Mouse (Mus musculus) left cerebral cortex, postnatal 14 days (tissue): ENCODE measurements at regions not wholly inside any gene's neighbourhood (a gene's known extent, or its start where the extent isn't known, plus 50 kb on each side); places are given as distances from the start of the nearest gene placed in this dataset.

ENCODE experiments used
- DNase-seq, 2 experiments: peaks; one replicate each; pipeline ENCODE4 v3.0.0; 2021 to 2022; ENCODE audit warnings: low spot score in 2 of 2, mixed read lengths in 1 of 2
- intact Hi-C: fragments of 180-260 bp; cut with DNase I; formaldehyde crosslinking; loops from one replicate; pipeline ENCODE4 v1.15.1; 2025

GRCm38 (mm10) chr11:90807343-90807742 is 119.2 kb upstream of the Tom1l1 start:
- intact Hi-C loops, result no loop called here
- peak in 1 of 2 experiments; percentile 7 for DNase-seq

GRCm38 (mm10) chr11:90802569-90803363 is 114.6 kb upstream of the Tom1l1 start:
- no peak for DNase-seq
- intact Hi-C loops, result no loop called here

- intact Hi-C loops, result no loop called here
Measured at GRCm38 (mm10) chr11:90797577-90797976, 109.4 kb upstream of the Tom1l1 start.

GRCm38 (mm10) chr11:90783537-90783936 is 95.4 kb upstream of the Tom1l1 start:
- intact Hi-C loops, result no loop called here
- no peak for DNase-seq

More at GRCm38 (mm10) chr11:90797577-90797976, 109.4 kb upstream of the Tom1l1 start:
- no peak for DNase-seq

- intact Hi-C loops, result no loop called here
- DNase-seq, result peak; percentile 33 to 39
Measured at GRCm38 (mm10) chr11:90782975-90783374, 94.8 kb upstream of the Tom1l1 start.

GRCm38 (mm10) chr11:90775752-90776151 is 87.6 kb upstream of the Tom1l1 start:
- DNase-seq, result peak; percentile 5 to 11
- intact Hi-C loops, result no loop called here

- peak in 1 of 2 experiments; percentile 9 for DNase-seq
- intact Hi-C loops, result no loop called here
Measured at GRCm38 (mm10) chr11:90755981-90756380, 67.8 kb upstream of the Tom1l1 start.

GRCm38 (mm10) chr11:90748448-90748847 is 60.3 kb upstream of the Tom1l1 start:
- intact Hi-C loops, result loop anchor here (5.0 kb wide), 1 partner anchor 1404 kb away; no protein-coding TSS in a partner anchor
- DNase-seq, result no peak

- intact Hi-C loops, result loop anchor here (2.0 to 5.0 kb wide), 2 partner anchors 19 to 465 kb away; no protein-coding TSS in a partner anchor
- no peak for DNase-seq
Measured at GRCm38 (mm10) chr11:90741952-90742617, 53.9 kb upstream of the Tom1l1 start.

GRCm38 (mm10) chr11:90739501-90739900 is 51.3 kb upstream of the Tom1l1 start:
- intact Hi-C loops, result no loop called here
- no peak for DNase-seq

- DNase-seq, result no peak
- intact Hi-C loops, result no loop called here
Measured at GRCm38 (mm10) chr11:90738741-90739140, 50.6 kb upstream of the Tom1l1 start.
